Mouse (Mus musculus) T-helper 2 cell (primary cell): ENCODE measurements around the gene 1700021F05Rik.

Experiments
- in situ Hi-C: fragments of 300-600 bp; cut with MboI, MseI; formaldehyde crosslinking; loops from one replicate; pipeline ENCODE4 v1.15.1; 2025; ENCODE audit warnings: high pct_unique_total_duplicates

1700021F05Rik gene

GRCm38 (mm10) chr10:43540442-43541152, at the start of gene 1700021F05Rik:
TSS of gene 1700021F05Rik (minus strand) at chr10:43540994.
- in situ Hi-C loops: no loop called here

GRCm38 (mm10) chr10:43588470-43589177, 47.8 kb upstream of the 1700021F05Rik start:
- in situ Hi-C loops: loop anchor here (25.0 kb wide), 1 partner anchor 474 kb away; no protein-coding TSS in a partner anchor

GRCm38 (mm10) chr10:43584538-43584937, 43.7 kb upstream of the 1700021F05Rik start:
- in situ Hi-C loops: loop anchor here (25.0 kb wide), 1 partner anchor 478 kb away; no protein-coding TSS in a partner anchor

- in situ Hi-C loops: loop anchor here (25.0 kb wide), 1 partner anchor 481 kb away; no protein-coding TSS in a partner anchor
Observed at GRCm38 (mm10) chr10:43581260-43581659, 40.5 kb upstream of the 1700021F05Rik start.

GRCm38 (mm10) chr10:43580649-43581078, 39.9 kb upstream of the 1700021F05Rik start:
- in situ Hi-C loops: loop anchor here (25.0 kb wide), 1 partner anchor 482 kb away; no protein-coding TSS in a partner anchor

GRCm38 (mm10) chr10:43579381-43580261, 38.8 kb upstream of the 1700021F05Rik start:
- in situ Hi-C loops: loop anchor here (25.0 kb wide), 1 partner anchor 483 kb away; no protein-coding TSS in a partner anchor

- in situ Hi-C loops: loop anchor here (25.0 kb wide), 1 partner anchor 483 kb away; no protein-coding TSS in a partner anchor
Observed at GRCm38 (mm10) chr10:43578754-43579380, 38.1 kb upstream of the 1700021F05Rik start.

- in situ Hi-C loops: loop anchor here (25.0 kb wide), 1 partner anchor 484 kb away; no protein-coding TSS in a partner anchor
Observed at GRCm38 (mm10) chr10:43578366-43578753, 37.6 kb upstream of the 1700021F05Rik start.

- in situ Hi-C loops: loop anchor here (25.0 kb wide), 1 partner anchor 484 kb away; no protein-coding TSS in a partner anchor
Observed at GRCm38 (mm10) chr10:43577997-43578331, 37.2 kb upstream of the 1700021F05Rik start, which contains the start of gene Cd24a. TSS of gene Cd24a (plus strand) at chr10:43578284.

- in situ Hi-C loops: loop anchor here (25.0 kb wide), 1 partner anchor 485 kb away; no protein-coding TSS in a partner anchor
Observed at GRCm38 (mm10) chr10:43577299-43577996, 36.7 kb upstream of the 1700021F05Rik start.

GRCm38 (mm10) chr10:43574956-43575355, 34.2 kb upstream of the 1700021F05Rik start:
- in situ Hi-C loops: loop anchor here (5.0 to 25.0 kb wide), 2 partner anchors 342 to 487 kb away; no protein-coding TSS in a partner anchor

GRCm38 (mm10) chr10:43574352-43574751, 33.6 kb upstream of the 1700021F05Rik start:
- in situ Hi-C loops: loop anchor here (5.0 kb wide), 1 partner anchor 343 kb away; no protein-coding TSS in a partner anchor

GRCm38 (mm10) chr10:43561311-43561710, 20.5 kb upstream of the 1700021F05Rik start:
- in situ Hi-C loops: no loop called here

- in situ Hi-C loops: no loop called here
Observed at GRCm38 (mm10) chr10:43560765-43561164, 20.0 kb upstream of the 1700021F05Rik start.

GRCm38 (mm10) chr10:43559313-43559712, 18.5 kb upstream of the 1700021F05Rik start:
- in situ Hi-C loops: no loop called here

GRCm38 (mm10) chr10:43557630-43558165, 16.9 kb upstream of the 1700021F05Rik start:
- in situ Hi-C loops: no loop called here

GRCm38 (mm10) chr10:43551388-43551787, 10.6 kb upstream of the 1700021F05Rik start:
- in situ Hi-C loops: no loop called here

- in situ Hi-C loops: no loop called here
Observed at GRCm38 (mm10) chr10:43550923-43551322, 10.1 kb upstream of the 1700021F05Rik start.

- in situ Hi-C loops: no loop called here
Observed at GRCm38 (mm10) chr10:43549411-43549810, 8.6 kb upstream of the 1700021F05Rik start.

- in situ Hi-C loops: no loop called here
Observed at GRCm38 (mm10) chr10:43541153-43541544, 355 bp upstream of the 1700021F05Rik start.
